Mouse (Mus musculus): ENCODE data around the gene St3gal3.

The St3gal3 gene

DNA sequence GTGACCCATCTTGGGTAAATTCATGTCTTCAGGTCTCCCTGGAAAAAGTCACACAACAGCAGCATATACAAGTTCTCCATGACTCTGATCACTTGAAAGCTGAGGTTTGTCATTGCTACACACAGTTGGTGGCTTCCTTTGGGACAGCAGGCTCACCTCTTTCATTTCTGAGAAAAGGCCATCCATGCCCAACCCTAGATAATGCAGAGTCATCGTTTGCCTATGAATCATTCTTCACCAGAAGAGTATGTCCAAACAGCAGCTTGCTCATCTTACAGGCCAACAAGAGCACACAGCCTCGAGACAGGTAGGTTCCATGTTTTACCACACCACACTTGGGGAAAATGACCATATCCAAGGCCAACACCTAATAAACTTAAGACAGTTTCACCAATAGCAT, 45.9 kb downstream of the St3gal3 start:
- no peak for DNase-seq (ENCODE audit: low spot score)

DNA sequence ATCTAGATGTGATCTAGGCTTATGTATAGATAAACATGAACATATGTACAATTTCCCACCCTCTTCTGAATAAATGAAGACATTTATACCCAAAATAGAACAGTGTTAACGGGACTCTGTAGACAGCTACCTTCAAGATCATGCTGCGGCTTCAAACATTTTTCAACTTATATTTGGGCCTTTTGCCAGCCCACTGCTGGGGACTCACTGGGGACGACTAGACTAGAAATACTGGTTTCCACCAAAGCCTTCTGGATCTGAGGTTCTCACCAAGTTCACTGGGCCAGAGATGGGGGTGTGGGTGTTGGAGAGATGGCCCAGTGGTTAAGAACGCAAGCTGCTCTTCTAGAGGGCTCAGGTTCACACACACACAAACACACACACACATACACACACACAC, 49.7 kb downstream of the St3gal3 start:
- DNase-seq (ENCODE audit: low spot score) = no peak

DNA sequence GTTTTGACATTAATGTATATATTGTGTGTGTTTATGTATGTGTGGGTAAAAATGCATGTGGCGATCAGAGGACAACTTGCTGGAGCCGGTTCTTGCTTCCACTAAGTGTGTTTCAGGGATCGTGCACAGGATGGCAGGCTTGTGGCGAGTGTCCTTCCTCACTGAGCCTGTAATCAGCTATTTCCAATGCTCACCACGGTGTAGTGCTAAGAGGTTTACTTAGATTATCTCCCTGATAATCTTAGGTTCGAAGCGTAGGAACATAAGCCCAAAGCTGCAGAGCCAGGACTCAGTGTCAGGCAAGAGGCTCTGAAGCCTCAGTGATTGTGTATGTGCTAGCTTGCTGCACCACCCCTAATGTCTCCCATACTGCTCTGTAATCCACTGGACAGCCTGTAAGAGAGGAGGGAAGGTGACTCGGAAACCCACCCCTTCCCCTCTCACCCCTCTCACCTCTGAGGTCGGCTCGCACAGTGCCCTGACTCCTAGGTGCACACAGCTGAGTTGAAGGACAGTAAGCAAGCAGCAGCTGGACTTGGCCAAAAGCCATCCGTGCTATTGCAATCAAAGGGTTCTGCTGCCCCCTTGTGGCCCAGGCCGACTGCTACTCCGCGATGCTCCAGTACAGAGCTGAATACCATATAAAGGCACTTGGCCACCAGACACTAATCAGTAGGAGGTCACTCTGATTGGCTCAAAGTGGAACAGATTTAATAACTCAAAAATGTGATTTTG, 51.3 kb downstream of the St3gal3 start:
- DNase-seq (ENCODE audit: low spot score) = peak; percentile 99

DNA sequence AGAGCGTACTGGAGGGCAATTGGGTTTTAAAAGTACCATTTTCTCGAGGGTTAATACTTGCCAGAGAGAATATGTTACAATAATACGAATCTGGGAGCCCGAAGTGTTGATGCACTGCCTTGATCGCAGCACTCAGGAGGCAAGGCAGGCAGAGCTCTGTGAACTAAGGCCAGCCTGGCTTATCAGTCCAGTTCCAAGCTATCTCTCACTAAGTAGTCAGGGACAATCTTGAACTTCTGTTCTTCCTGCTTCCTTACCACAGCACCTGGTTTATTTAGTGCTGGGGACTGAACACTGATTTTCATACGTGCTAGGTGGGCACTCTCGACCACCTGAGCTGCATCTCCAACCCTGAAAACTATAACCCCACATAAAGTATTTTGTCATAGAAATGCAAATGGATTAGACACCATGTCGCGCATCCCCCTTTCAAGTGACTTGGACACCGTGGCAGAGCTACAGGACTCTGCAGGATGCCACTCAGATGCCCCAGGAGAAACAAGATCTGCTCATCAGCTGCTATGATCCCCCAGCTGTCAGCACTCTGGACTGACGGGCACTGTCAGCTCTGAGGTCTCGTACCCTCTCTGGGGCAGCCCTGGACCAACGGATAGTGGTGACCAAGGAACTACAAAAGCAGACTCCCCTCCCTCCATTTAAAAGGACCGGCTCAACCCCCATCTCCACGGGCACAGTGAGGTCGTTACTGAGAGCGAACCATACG, 52.9 kb downstream of the St3gal3 start:
- DNase-seq (ENCODE audit: low spot score) = no peak

DNA sequence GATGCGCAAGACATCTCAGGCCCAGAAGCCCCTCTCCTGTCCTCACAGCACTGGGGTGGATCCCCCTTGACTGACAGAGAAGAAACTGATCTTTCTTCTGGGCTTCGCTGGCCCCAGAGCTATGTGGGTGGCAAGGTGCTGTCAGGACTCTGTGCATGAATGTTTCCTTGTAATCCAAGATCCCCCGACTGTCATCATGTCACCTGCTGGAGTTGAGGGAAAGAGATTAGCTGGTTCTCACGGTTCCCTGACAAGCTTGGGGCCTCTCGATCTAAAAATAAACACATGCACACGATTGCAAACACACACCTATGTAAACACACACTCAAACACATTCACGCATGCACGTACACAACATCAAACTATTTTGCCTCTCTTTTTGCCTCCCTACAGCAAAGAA, 54.2 kb downstream of the St3gal3 start:
- no peak for DNase-seq (ENCODE audit: low spot score)

DNA sequence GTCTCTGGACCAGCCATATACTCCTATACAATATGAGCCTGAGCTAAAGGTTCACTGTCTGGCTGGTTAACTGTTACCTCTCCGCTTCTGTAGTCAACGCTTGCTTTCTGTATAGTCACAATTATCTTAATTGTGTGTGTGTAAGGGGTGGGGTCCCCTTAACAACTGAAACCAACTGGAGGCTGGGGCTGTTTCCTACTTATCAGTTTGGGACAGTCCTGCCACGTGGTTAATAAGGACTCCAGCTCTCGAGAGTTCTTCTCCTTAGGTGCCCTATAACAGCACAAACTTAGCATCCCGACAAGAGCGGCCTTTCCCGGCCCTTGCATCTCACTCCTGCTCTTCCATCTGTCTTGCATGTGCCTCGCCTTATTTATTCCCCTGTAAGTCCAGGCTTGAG, 55.5 kb downstream of the St3gal3 start:
- DNase-seq (ENCODE audit: low spot score) = no peak

DNA sequence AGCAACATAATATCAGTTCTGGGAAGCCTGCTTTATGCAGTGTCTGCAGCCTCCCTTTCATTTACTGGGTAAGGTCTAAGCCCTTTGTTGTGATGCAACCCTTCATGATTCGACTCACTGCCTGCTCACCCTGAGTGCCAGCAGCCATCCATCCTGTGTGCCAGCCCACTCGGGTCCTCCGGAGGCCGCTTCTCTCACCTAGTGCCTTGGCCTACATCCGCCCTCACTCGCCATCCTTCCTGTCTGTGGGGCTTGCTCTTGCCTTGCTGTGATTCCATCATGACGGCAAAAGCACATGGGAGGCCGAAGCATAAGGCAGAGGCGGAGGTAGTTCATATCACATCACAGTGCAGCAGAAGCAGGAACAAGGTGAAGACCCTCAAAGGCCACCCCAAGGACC, 56.1 kb downstream of the St3gal3 start:
- DNase-seq (ENCODE audit: low spot score) = no peak

DNA sequence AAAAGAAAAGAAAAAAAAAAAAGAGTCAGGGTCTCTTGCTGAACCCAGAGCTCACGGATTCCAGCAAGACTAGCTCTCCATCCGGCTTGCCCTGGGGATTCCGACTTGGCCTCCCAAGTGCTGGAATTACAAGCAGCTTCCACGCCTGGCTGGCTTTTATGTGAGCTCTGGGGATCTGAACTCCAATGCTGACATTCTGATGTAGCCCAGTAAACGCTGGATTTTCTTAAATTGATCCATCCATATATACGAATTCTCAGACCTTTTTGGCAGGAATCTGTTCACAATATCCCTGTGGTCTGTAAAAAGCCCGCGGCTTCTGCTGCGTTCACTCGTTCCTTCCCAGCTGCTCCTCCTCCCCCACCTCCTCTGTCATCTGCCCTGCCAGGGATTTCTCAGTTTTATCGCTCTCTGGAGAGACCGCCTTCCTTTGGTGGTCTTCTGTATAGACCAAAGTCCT, 57.4 kb downstream of the St3gal3 start:
- no peak for DNase-seq (ENCODE audit: low spot score)

DNA sequence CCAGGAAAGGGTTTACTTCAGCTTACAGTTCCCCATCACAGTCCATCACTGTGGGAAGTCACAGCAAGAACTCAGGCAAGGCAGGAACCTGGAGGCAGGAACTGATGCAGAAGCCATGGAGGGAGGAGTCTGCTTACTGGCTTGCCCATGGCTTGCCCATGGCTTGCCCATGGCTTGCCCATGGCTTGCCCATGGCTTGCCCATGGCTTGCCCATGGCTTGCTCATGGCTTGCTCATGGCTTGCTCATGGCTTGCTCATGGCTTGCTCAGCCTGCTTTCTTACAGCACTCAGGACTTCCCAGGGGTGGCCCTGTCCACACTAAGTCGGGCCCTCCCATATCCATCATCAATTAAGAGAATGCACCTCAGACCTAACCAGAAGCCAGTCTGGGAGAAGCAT, 58.1 kb downstream of the St3gal3 start:
- no peak for DNase-seq (ENCODE audit: low spot score)

DNA sequence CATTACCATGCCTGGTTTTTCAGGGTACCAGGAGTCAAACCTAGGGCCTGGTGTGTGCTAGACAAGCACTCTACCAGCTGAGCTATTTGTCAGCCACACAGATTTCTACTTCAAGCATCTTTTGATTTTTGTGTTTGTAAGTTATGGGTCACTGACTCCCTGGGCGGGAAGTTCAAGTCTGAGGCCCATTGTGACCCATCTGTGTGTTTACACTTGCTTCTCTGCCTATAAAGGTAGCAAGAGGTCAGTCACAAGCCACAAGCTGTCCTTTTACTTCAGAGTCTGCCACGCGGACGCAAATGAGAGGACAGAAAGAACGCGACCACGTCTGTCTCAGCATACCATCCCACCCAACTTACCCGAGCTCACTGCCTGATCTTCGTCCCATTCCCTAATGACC, 59.4 kb downstream of the St3gal3 start:
- no peak for DNase-seq (ENCODE audit: low spot score)

DNA sequence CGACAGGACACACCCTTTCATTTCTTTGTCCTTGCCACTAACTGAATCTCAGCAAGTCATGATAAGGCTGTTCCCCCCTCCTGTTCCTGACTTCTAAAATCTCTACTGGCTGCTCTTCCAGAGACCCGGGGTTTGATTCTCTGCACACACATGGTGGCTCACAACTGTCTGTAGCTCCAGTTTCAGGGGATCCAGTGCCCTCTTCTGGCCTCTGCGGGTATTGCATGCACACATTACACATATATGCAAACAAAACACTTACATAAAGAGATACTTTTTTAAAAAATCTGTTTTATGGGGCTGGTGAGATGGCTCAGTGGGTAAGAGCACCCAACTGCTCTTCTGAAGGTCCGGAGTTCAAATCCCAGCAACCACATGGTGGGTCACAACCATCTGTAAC, 60.5 kb downstream of the St3gal3 start:
- no peak for DNase-seq (ENCODE audit: low spot score)

DNA sequence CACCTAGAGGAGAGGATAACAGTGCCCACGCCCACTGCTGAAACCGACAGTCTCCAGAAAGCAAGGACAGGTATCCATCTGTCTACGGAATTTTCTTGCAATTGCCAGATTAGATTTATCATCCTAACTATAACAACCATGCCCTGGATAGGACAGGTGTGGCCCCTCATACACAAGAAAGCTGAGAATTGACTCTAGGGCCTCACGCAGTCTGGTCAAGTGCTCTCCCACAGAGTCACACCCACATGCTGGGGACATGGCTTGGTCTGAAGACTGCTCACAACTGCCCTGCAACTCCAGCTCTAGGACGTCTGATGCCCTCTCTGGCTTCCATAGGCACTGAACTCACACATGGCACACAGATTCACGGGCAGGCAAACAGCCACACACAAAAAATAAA, 61.6 kb downstream of the St3gal3 start:
- no peak for DNase-seq (ENCODE audit: low spot score)

DNA sequence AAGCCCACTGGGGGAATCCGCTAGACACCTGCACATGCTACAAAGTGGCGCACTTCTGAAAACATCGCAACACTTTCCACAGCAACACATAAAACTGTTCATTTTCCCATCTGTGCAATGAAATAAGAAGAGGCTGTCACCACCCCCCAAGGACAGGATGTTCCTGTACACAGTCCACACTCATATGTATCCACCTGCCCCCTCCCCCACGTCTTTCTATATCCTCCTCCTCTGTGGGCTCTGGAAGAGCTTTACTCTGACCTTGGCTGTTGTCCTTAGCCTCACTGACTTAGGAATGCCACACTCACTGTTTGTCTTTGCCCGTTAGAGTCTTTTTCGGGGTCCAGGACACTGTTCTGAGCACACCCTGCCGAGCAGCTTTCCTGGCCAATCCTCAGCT, 62.8 kb downstream of the St3gal3 start:
- DNase-seq (ENCODE audit: low spot score) = peak; percentile 63

DNA sequence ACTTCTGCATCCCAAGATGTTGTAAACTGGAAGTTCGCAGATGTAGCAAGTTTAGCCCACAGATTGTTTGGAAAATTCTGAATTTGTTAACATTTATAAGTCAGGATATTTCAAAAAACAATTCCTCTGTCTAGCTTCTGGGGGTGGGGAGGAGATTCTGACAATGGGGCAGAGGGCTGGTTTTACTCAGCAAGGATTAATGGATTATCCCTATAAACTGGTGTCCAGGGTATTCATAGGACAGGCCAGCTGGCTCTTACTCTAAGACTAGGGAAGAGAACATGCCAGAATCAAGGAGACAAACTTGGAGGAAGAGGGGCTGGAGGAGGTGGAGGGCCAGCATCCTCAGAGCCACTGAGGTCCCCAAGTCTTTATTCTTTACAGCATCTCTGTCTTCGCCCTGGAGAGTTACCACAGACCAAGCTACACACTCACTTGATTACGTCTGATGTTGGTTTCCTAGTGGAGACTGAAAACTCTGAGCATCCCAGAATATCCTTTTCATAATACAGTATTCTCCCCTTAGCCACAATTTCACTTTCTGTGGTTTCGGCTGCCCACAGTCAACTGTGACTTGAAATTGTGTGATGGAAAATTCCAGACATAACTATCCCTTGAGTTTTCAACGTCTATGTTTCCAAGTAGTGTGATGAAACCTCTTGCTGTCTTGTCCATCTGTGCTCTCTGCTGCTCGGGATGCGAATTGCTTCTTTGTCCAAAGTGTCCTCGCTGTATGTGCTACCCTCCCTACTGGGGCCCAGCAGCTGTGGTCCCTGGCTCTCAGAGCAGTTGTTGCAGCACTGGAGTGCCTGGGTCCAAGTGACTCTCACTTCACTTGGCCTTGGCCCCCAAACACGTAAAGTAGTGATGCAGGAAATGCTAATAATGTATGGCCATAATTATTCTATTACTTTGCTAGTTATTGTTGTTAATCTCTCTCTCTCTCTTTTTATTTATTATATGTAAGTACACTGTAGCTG, 64.2 kb downstream of the St3gal3 start:
- DNase-seq (ENCODE audit: low spot score) = no peak

DNA sequence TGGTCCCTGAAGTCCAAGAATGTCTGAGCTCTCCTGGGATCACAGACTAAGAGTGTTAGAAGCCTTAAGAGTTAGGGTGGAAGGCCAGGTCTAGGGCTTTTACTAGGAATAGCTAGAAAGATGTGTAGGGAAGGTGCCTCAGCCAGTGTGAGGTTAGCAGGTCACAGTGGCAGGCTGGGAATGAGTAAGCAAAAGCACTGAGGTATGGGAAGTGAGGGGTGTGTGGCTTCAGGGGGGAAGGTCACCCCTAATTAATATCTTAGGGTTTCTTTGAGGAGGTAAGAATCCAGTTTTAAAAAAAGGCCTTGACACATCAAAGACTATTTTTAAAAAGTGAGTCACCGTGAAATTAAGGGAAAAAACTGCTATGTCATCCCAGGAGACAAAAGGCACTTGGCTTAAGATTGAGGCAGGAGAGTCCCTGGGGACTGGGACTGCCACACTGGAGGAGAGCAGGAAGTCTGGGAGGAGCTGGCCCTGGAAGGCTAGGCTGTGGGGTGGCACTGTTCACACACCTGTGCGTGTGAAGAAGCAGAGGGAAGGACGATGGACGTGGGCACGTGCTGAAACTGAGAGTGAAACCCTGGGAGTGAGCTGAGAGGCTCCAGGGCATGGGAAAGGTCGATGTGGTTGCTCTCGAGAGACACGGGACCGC, 72.8 kb downstream of the St3gal3 start:
- DNase-seq (ENCODE audit: low spot score) = no peak

DNA sequence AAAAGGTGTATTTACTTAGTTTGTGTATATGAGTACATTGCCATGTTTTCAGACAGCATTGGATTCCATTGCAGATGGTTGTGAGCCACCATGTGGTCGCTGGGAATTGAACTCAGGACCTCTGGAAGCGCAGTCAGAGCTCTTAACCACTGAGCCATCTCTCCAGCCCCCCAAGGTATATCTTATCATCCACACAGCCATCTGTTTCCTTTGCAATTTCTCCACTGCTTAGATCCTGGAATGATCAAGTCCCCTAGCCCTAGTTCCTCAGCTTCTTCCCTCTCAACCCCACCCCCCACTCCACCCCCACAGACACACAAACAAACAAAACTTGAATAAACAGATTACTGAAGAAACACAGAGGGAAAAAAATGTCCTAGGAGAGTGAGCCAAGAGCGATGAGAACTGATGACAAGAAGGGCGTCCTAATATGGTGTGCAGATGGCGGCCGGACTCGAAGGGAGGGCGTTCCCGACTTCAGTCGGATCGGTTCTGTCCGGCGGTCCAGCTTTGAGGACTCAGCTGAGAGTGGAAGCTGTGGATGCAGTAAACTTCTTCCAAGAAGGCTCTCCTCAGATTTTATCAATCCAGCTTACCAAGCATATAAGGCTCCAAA, 73.7 kb downstream of the St3gal3 start:
- DNase-seq (ENCODE audit: low spot score) = no peak

DNA sequence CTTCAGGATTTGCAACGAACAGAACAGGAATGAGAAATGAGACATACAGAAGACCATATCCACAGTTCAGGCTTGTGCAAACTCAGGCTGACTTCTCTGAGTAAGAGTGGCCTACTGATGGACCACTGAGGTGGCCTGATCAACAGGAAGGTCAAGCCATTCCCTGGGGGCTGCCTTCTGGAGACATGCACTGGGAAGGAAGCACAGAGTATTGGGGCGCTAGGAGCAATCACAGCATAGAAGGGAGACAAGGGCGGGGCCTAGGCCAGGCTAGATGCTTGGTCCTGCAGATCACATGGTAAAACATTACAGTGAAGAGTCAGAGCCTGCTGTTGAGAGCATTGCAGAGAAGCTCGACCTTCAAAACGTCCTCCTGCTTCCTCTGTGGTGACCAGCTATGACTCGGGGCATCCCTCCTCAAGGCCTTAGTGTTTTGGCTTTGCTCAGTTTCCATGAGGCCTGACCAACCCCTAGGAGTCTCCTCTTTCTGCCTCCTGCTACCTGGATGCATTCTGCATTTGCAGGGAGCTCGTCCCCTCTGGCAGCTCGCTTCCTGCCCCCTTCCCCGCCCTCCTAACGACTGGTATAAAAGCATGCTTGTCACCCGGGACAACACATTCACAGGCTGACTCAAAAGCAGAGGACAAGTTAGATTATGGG, 74.8 kb downstream of the St3gal3 start:
- no peak for DNase-seq (ENCODE audit: low spot score)

DNA sequence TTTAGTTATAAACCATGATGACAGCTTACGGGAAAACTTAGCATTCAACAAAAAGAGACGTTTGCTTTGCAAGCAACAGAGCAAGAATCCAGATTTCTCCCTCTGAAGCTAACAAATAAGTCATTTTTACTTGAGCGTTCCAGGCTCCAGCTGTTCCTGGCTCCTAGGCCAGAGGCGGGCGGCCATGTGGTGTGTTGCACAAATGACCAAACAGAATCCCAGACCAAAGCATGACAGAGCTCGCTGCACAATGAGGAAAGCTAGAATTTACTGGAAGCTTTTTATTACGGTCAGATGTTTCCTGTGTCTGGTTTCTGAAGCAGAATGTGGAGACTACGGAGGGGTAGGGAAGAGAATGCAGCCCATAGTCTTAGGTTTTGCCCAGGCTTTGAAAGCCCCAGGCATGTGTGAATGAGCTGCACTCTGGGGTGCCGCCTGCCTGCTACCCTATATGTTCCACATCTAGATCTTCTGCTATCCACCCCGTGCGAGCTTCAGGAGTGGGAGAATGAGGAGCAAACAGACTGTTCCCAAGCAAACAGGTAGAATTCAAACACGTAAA, 76.5 kb downstream of the St3gal3 start:
- DNase-seq (ENCODE audit: low spot score) = no peak

DNA sequence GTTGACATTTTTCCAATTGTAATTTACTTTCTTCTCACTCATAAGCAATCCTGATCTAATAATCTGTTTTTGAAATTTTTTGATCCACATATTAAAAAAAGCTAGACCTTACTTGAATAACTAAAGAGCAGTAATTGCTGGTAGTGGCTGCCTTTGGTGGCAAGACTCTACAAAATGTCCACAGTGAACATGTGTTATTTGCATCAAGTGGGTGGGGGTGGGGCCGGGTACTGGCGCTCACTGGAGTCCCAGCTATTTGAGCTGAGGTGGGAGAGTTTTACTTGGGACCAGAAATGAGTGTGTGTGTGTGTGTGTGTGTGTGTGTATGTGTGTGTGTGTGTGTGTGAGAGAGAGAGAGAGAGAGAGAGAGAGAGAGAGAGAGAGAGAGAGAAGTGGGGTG, 77.6 kb downstream of the St3gal3 start:
- no peak for DNase-seq (ENCODE audit: low spot score)

DNA sequence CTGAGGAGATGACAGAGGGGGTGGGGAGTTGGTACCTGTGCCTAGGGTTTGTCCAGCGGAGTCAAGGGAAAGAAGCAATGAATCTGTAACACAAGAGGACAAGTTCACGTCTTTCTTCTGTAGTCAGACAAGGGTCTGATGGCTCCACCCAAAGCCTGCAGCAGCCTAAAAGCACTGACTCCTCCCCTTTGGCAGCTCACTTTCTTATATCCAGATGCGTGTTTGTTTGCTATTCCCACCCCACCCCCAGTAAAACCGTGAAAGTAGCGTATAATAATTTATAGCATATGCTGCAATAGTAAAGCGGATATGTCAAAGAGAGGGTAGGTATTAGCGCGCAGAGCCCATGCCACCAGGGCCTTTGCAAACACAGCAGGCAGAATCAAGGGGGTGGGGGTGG, 80.1 kb downstream of the St3gal3 start:
- DNase-seq (ENCODE audit: low spot score) = no peak

DNA sequence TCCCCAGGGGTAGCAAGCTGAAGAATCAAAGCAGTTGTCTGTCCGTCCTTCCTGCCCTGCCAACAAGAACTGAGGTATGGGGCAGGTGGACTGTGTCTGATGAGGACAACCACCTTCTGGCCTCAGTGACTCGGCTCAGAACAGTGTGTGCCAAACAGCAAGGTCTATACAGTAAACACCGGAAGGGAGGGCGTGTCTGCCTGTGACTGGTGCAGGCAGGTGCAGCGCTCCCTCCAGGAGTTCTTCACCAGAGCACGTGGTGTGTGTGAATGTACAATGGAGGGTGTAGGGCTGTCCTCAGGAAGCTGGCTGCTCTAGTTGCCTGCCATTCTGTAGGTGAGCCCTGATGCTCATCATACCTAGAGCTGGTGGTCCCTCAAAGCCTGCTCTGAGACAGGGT, 80.8 kb downstream of the St3gal3 start:
- DNase-seq (ENCODE audit: low spot score) = no peak
